Mouse (Mus musculus) E14TG2a.4 (cell line): ENCODE measurements around the gene Lin9.

ENCODE experiments used
- CTCF ChIP-seq: conservative IDR thresholded peaks from 2 replicates; pipeline ENCODE4 v1.5.1; 2014; ENCODE audit warnings: low read length
- NANOG ChIP-seq: IDR thresholded peaks from 2 replicates; pipeline ENCODE4 v1.6.1; 2014; ENCODE audit warnings: borderline replicate concordance, low read length, mixed read lengths
- POU5F1 ChIP-seq: IDR thresholded peaks from 2 replicates; pipeline ENCODE4 v1.6.1; 2014; ENCODE audit warnings: low read length, borderline replicate concordance

DNA sequence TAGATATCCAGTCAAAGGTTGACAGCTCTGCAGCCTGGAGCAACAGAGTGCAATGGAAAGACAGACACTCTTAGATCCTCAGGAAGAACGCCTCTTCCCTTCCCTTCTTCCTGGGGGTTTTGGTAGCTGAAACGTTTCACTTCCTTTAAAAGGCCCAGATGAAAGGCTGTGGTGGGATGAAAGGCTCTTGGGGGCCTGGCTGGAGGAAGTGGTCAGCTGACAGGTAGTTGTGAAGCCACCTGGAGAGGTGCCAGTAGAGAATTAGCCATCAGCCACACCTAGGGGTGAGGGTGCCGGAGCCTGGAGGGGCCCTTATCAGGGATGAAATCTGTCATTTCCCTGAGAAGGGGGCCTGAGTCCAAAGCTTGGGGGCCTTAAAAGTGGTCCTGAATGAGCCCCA is 66.4 kb downstream of the Lin9 start:
- TF ChIP-seq CTCF (no peak), POU5F1 (no peak), NANOG (no peak)
